Mouse (Mus musculus): Measurements from ENCODE around the gene Dkk3. TPM values are rescaled to one million over a fixed set of nuclear protein-coding genes. Genes with fewer than 3 reads are reported as not detected.
"Not testable (repeated sequence)": the region's sequence is repeated elsewhere in the genome, so short reads cannot be mapped to it uniquely, and the experiment has no call there.

Gene Dkk3
- polyA plus RNA-seq, 1 experiment from 2014 or later: 15.0 TPM

- ATAC-seq (replicated peaks; ENCODE audit: low FRiP score): peak; percentile 49
- Histone ChIP-seq H3K9me3 (ENCODE audit: control insufficient read depth, low read length) (no peaks in the 10 kb centered on the region), H3K27me3 (ENCODE audit: control insufficient read depth, insufficient read depth, low read length) (no peaks in the 10 kb centered on the region), H3K27ac (ENCODE audit: low read depth, low read length) (no peak overlapping the region), H3K4me1 (replicated peaks; ENCODE audit: control insufficient read depth, insufficient read depth, low read length) (no peaks in the 10 kb centered on the region), H3K36me3 (ENCODE audit: control insufficient read depth, insufficient read depth, low read length) (no peaks in the 10 kb centered on the region), H3K9ac (ENCODE audit: low read length) (no peak overlapping the region), H3K4me2 (ENCODE audit: low read depth, low read length, severe bottlenecking) (no peak overlapping the region), H3K4me3 (ENCODE audit: low read depth, low read length) (no peak overlapping the region)
- WGBS: 42% methylated on average over 5 of the region's 5 CpGs
- peak; percentile 93 for DNase-seq (ENCODE audit: low spot score)
Measured at GRCm38 (mm10) chr7:112183258-112183841, 24.5 kb upstream of the Dkk3 start.

- peak; percentile 91 for DNase-seq (ENCODE audit: low spot score)
- WGBS: 19% methylated on average over 8 of the region's 10 CpGs
- H3K4me3 ChIP-seq (ENCODE audit: low read depth, low read length): no peak overlapping the region
- H3K27me3 ChIP-seq (ENCODE audit: control insufficient read depth, insufficient read depth, low read length): no peaks in the 10 kb centered on the region
- H3K9ac ChIP-seq (ENCODE audit: low read length): no peak overlapping the region
- no peak overlapping the region for H3K27ac ChIP-seq (ENCODE audit: low read depth, low read length)
- peak; percentile 79 for ATAC-seq (replicated peaks; ENCODE audit: low FRiP score)
- H3K4me2 ChIP-seq (ENCODE audit: low read depth, low read length, severe bottlenecking): peak overlapping the region; percentile 35; the same call in 1 of the 2 replicates
- no peaks in the 10 kb centered on the region for H3K4me1 ChIP-seq (replicated peaks; ENCODE audit: control insufficient read depth, insufficient read depth, low read length)
- no peaks in the 10 kb centered on the region for H3K36me3 ChIP-seq (ENCODE audit: control insufficient read depth, insufficient read depth, low read length)
- no peaks in the 10 kb centered on the region for H3K9me3 ChIP-seq (ENCODE audit: control insufficient read depth, low read length)
Measured at GRCm38 (mm10) chr7:112180235-112180705, 21.4 kb upstream of the Dkk3 start.

GRCm38 (mm10) chr7:112176627-112177026 is 17.8 kb upstream of the Dkk3 start:
- Histone ChIP-seq H3K27ac (ENCODE audit: low read depth, low read length) (no peak overlapping the region), H3K36me3 (ENCODE audit: control insufficient read depth, insufficient read depth, low read length) (no peaks in the 10 kb centered on the region), H3K9me3 (ENCODE audit: control insufficient read depth, low read length) (no peaks in the 10 kb centered on the region), H3K4me2 (ENCODE audit: low read depth, low read length, severe bottlenecking) (no peak overlapping the region), H3K4me1 (replicated peaks; ENCODE audit: control insufficient read depth, insufficient read depth, low read length) (no peaks in the 10 kb centered on the region), H3K9ac (ENCODE audit: low read length) (no peak overlapping the region), H3K27me3 (ENCODE audit: control insufficient read depth, insufficient read depth, low read length) (no peaks in the 10 kb centered on the region), H3K4me3 (ENCODE audit: low read depth, low read length) (no peak overlapping the region)
- ATAC-seq (replicated peaks; ENCODE audit: low FRiP score) (no peak), DNase-seq (ENCODE audit: low spot score) (no peak)
- WGBS: 91% methylated on average over 2 of the region's 2 CpGs

- no peaks in the 10 kb centered on the region for H3K9me3 ChIP-seq (ENCODE audit: control insufficient read depth, low read length)
Measured at GRCm38 (mm10) chr7:112172669-112173068, 13.8 kb upstream of the Dkk3 start.

GRCm38 (mm10) chr7:112169955-112170692 is 11.3 kb upstream of the Dkk3 start:
- WGBS: 10% methylated on average over 10 of the region's 10 CpGs
- Histone ChIP-seq H3K9me3 (ENCODE audit: control insufficient read depth, low read length) (no peaks in the 10 kb centered on the region), H3K27ac (ENCODE audit: low read depth, low read length) (peak overlapping the region; percentile 20; the same call in 1 of the 2 replicates), H3K36me3 (ENCODE audit: control insufficient read depth, insufficient read depth, low read length) (no peaks in the 10 kb centered on the region), H3K4me3 (ENCODE audit: low read depth, low read length) (no peak overlapping the region), H3K4me2 (ENCODE audit: low read depth, low read length, severe bottlenecking) (no peak overlapping the region), H3K9ac (ENCODE audit: low read length) (no peak overlapping the region), H3K27me3 (ENCODE audit: control insufficient read depth, insufficient read depth, low read length) (no peaks in the 10 kb centered on the region), H3K4me1 (replicated peaks; ENCODE audit: control insufficient read depth, insufficient read depth, low read length) (no peaks in the 10 kb centered on the region; the same call in 1 of the 2 replicates)
- ATAC-seq (replicated peaks; ENCODE audit: low FRiP score) (peak; percentile 81), DNase-seq (ENCODE audit: low spot score) (peak; percentile 78)

More at GRCm38 (mm10) chr7:112172669-112173068, 13.8 kb upstream of the Dkk3 start:
- Histone ChIP-seq H3K27ac (ENCODE audit: low read depth, low read length) (no peak overlapping the region), H3K4me3 (ENCODE audit: low read depth, low read length) (no peak overlapping the region), H3K36me3 (ENCODE audit: control insufficient read depth, insufficient read depth, low read length) (no peaks in the 10 kb centered on the region), H3K4me2 (ENCODE audit: low read depth, low read length, severe bottlenecking) (no peak overlapping the region), H3K27me3 (ENCODE audit: control insufficient read depth, insufficient read depth, low read length) (no peaks in the 10 kb centered on the region), H3K4me1 (replicated peaks; ENCODE audit: control insufficient read depth, insufficient read depth, low read length) (no peaks in the 10 kb centered on the region; the same call in 1 of the 2 replicates), H3K9ac (ENCODE audit: low read length) (no peak overlapping the region)
- DNase-seq (ENCODE audit: low spot score) (no peak), ATAC-seq (replicated peaks; ENCODE audit: low FRiP score) (no peak)
- WGBS: 75% methylated on average over 4 of the region's 4 CpGs

- no peaks in the 10 kb centered on the region for H3K36me3 ChIP-seq (ENCODE audit: control insufficient read depth, insufficient read depth, low read length)
- no peak overlapping the region for H3K9ac ChIP-seq (ENCODE audit: low read length)
- H3K27me3 ChIP-seq (ENCODE audit: control insufficient read depth, insufficient read depth, low read length): no peaks in the 10 kb centered on the region
- no peak overlapping the region for H3K27ac ChIP-seq (ENCODE audit: low read depth, low read length)
- no peak for ATAC-seq (replicated peaks; ENCODE audit: low FRiP score)
- no peaks in the 10 kb centered on the region for H3K9me3 ChIP-seq (ENCODE audit: control insufficient read depth, low read length)
- no peak for DNase-seq (ENCODE audit: low spot score)
- no peak overlapping the region for H3K4me2 ChIP-seq (ENCODE audit: low read depth, low read length, severe bottlenecking)
- 80% methylated on average over 4 of the region's 4 CpGs for WGBS
- no peak overlapping the region for H3K4me3 ChIP-seq (ENCODE audit: low read depth, low read length)
- no peaks in the 10 kb centered on the region; the same call in 1 of the 2 replicates for H3K4me1 ChIP-seq (replicated peaks; ENCODE audit: control insufficient read depth, insufficient read depth, low read length)
Measured at GRCm38 (mm10) chr7:112165593-112165992, 6.7 kb upstream of the Dkk3 start.

- H3K27me3 ChIP-seq (ENCODE audit: control insufficient read depth, insufficient read depth, low read length); H3K27ac ChIP-seq (ENCODE audit: low read depth, low read length); H3K4me3 ChIP-seq (ENCODE audit: low read depth, low read length); DNase-seq (ENCODE audit: low spot score); H3K9ac ChIP-seq (ENCODE audit: low read length); H3K4me1 ChIP-seq (replicated peaks; ENCODE audit: control insufficient read depth, insufficient read depth, low read length); H3K4me2 ChIP-seq (ENCODE audit: low read depth, low read length, severe bottlenecking); H3K36me3 ChIP-seq (ENCODE audit: control insufficient read depth, insufficient read depth, low read length); ATAC-seq (replicated peaks; ENCODE audit: low FRiP score); H3K9me3 ChIP-seq (ENCODE audit: control insufficient read depth, low read length): not testable (repeated sequence)
- 92% methylated on average over 4 of the region's 4 CpGs for WGBS
Measured at GRCm38 (mm10) chr7:112165032-112165431, 6.2 kb upstream of the Dkk3 start.

GRCm38 (mm10) chr7:112164430-112164829 is 5.6 kb upstream of the Dkk3 start:
- H3K27me3 ChIP-seq (ENCODE audit: control insufficient read depth, insufficient read depth, low read length): no peaks in the 10 kb centered on the region
- H3K9me3 ChIP-seq (ENCODE audit: control insufficient read depth, low read length): no peaks in the 10 kb centered on the region
- no peak overlapping the region for H3K27ac ChIP-seq (ENCODE audit: low read depth, low read length)
- 95% methylated on average over 3 of the region's 3 CpGs for WGBS
- H3K4me1 ChIP-seq (replicated peaks; ENCODE audit: control insufficient read depth, insufficient read depth, low read length): no peaks in the 10 kb centered on the region
- H3K4me3 ChIP-seq (ENCODE audit: low read depth, low read length): no peak overlapping the region
- DNase-seq (ENCODE audit: low spot score) (no peak), ATAC-seq (replicated peaks; ENCODE audit: low FRiP score) (no peak)
- H3K36me3 ChIP-seq (ENCODE audit: control insufficient read depth, insufficient read depth, low read length): no peaks in the 10 kb centered on the region
- H3K9ac ChIP-seq (ENCODE audit: low read length): no peak overlapping the region
- no peak overlapping the region for H3K4me2 ChIP-seq (ENCODE audit: low read depth, low read length, severe bottlenecking)

All from forebrain, embryonic 11.5 days (tissue).